Mouse (Mus musculus): ENCODE data around the gene Igf1r. TPM values are rescaled to one million over a fixed set of nuclear protein-coding genes. Genes with fewer than 3 reads are reported as not detected.
A peak's percentile ranks its signal among the peaks of the same experiment; 100 is the strongest.

Igf1r gene
- polyA plus RNA-seq, 1 experiment from 2014 or later, result 4.3 TPM

DNA sequence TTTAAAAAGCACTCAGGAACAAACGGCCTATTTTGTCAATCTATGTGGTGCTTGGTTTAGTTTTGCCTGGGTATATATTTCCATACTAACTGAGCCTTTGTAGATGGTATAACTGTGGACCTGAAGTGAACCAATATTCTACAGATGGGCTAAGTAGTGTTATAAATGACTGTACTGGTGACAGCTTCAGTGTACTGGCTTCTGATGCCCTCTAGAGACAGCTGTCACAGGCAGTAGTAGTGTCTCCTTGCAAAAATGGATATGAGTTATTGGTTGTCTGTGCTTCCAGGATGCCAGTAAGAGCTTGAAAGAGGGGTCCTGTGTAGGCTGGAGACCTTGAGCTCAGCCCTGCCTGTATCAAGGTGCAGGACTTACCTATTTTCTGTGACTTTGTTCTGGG lies 227.0 kb downstream of the Igf1r start:
- ATAC-seq (ENCODE audit: low read depth), result no peak
- Histone ChIP-seq H3K4me1 (replicated peaks) (peaks cover 28% of the 10 kb centered on the region), H3K4me2 (no peak overlapping the region), H3K36me3 (peaks cover 4% of the 10 kb centered on the region), H3K27me3 (no peaks in the 10 kb centered on the region), H3K9ac (no peak overlapping the region), H3K4me3 (replicated peaks) (no peak overlapping the region), H3K27ac (no peak overlapping the region), H3K9me3 (replicated peaks) (no peaks in the 10 kb centered on the region)
- DNase-seq, result no peak
- WGBS (ENCODE audit: insufficient replicate concordance), result 72% methylated on average over 1 of the region's 1 CpGs

DNA sequence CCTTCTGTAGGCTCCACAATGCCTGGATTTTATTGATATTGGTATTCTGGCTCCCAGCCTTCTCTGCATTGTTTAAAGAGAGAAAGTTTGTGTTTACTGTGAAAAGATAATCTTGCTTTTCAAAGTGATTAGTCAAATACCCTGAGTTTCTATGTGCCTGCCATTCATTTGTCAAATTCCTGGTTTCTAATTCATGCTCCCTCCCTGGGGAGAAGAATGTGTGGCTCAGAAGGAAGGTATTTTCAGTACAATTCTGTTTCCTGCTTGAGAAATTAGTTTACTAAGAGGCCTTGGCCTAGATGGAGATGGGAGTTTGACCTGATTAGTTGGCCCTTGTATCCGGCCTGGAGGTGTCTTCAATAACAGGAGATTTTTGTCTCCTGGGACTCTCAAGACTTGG lies 228.5 kb downstream of the Igf1r start:
- Histone ChIP-seq H3K4me3 (replicated peaks) (no peak overlapping the region), H3K9ac (no peak overlapping the region), H3K9me3 (replicated peaks) (no peaks in the 10 kb centered on the region), H3K27me3 (no peaks in the 10 kb centered on the region), H3K27ac (no peak overlapping the region), H3K4me2 (no peak overlapping the region), H3K4me1 (replicated peaks) (peaks cover 26% of the 10 kb centered on the region), H3K36me3 (peaks cover 11% of the 10 kb centered on the region)
- ATAC-seq (ENCODE audit: low read depth) (no peak), DNase-seq (no peak)
- 83% methylated on average over 1 of the region's 1 CpGs for WGBS (ENCODE audit: insufficient replicate concordance)

DNA sequence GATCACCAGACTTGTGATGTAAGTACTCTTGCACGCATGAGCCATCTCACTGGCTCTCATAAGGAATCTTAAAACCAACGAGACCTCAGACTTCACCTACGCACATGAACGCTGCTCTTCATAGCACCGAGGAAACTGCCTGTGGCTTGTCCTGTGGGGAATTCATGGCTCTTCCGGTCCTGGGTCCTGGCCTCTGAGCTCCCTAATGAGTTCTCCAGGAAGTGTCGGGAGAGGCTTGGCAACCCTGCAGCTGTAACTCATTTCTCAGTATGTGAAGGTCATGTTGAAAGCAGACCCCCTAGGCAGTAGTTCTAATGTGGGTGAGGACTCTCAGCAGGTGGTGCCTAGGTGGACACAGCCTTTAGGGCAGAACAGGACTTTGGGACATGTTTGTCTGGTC lies 229.4 kb downstream of the Igf1r start:
- Histone ChIP-seq H3K9me3 (replicated peaks) (no peaks in the 10 kb centered on the region), H3K4me2 (no peak overlapping the region), H3K4me3 (replicated peaks) (no peak overlapping the region), H3K36me3 (peaks cover 11% of the 10 kb centered on the region), H3K9ac (no peak overlapping the region), H3K4me1 (replicated peaks) (peaks cover 26% of the 10 kb centered on the region), H3K27ac (no peak overlapping the region), H3K27me3 (no peaks in the 10 kb centered on the region)
- ATAC-seq (ENCODE audit: low read depth) (no peak), DNase-seq (no peak)
- WGBS (ENCODE audit: insufficient replicate concordance), result 81% methylated on average over 7 of the region's 7 CpGs

DNA sequence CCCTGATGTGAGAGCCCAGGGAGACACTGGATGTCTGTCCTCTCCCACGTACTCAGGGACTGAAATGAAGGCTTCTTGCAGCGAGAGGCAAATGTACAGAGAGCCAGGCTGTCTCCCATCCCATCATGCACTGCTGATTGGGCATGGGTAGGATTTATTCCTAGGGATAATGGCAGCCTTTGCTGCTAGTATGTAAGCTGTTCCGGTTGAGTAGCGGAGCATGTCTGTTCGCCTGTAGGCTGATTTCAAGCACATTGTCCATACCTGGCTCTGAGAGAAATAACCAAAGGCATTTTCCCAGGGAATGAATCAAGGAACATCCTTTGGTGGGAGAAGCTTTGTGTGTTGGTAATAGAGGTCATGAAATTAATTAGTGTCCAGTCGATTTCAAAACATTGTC lies 230.1 kb downstream of the Igf1r start:
- DNase-seq (no peak), ATAC-seq (ENCODE audit: low read depth) (no peak)
- no peak overlapping the region for H3K9ac ChIP-seq
- H3K9me3 ChIP-seq (replicated peaks), result no peaks in the 10 kb centered on the region
- H3K27me3 ChIP-seq, result no peaks in the 10 kb centered on the region
- peaks cover 11% of the 10 kb centered on the region for H3K36me3 ChIP-seq
- H3K4me3 ChIP-seq (replicated peaks), result no peak overlapping the region
- 77% methylated on average over 6 of the region's 6 CpGs for WGBS (ENCODE audit: insufficient replicate concordance)
- no peak overlapping the region for H3K27ac ChIP-seq
- H3K4me1 ChIP-seq (replicated peaks), result peaks cover 26% of the 10 kb centered on the region
- peak overlapping the region; percentile 15; the same call in 1 of the 2 replicates for H3K4me2 ChIP-seq

DNA sequence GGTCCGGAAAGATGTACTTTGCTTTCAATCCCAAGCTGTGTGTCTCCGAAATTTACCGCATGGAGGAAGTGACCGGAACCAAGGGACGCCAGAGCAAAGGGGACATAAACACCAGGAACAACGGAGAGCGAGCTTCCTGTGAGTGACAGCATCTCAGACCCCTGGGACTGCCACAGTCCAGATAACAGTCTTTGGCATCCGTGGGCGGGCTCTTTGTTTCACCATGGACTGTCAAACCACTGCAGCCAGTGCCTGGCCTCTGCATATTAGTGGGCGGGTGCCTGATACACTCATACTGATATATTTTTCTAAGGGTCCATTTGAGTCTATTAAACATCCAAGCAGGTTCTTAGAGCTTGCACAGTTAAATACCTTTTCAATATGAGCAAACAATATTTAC lies 230.8 kb downstream of the Igf1r start:
- Histone ChIP-seq H3K27ac (no peak overlapping the region), H3K4me1 (replicated peaks) (peaks cover 31% of the 10 kb centered on the region), H3K36me3 (peaks cover 11% of the 10 kb centered on the region), H3K27me3 (no peaks in the 10 kb centered on the region), H3K9ac (no peak overlapping the region), H3K4me2 (peak overlapping the region; percentile 15; the same call in 1 of the 2 replicates), H3K9me3 (replicated peaks) (no peaks in the 10 kb centered on the region), H3K4me3 (replicated peaks) (no peak overlapping the region)
- WGBS (ENCODE audit: insufficient replicate concordance), result 14% methylated on average over 10 of the region's 10 CpGs
- DNase-seq (peak; percentile 9), ATAC-seq (ENCODE audit: low read depth) (peak; percentile 63)

DNA sequence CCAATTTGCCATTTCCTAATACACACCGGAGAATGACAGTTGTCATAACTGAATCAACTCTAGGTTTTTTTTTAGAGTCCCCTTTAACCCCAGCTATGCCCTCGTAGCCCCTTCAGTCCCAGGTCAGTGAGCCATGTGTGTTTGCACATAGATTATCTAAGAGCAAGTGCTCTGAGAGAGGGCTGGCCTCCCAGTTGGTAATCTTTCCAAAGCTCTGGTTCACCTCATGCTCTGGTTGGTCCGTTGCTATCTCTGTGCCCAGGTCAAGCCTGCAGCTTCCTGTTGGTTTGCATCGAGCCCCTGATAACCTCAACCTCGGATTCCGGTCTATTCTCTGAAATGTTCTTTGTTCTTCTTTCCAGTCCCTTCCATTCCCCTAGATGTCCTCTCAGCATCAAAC lies 236.6 kb downstream of the Igf1r start:
- H3K36me3 ChIP-seq, result peaks cover 40% of the 10 kb centered on the region
- ATAC-seq (ENCODE audit: low read depth) (peak; percentile 90), DNase-seq (peak; percentile 69)
- peak overlapping the region; percentile 76 for H3K27ac ChIP-seq
- peak overlapping the region; percentile 59 for H3K4me2 ChIP-seq
- H3K9me3 ChIP-seq (replicated peaks), result no peaks in the 10 kb centered on the region
- peak overlapping the region; percentile 27 for H3K4me3 ChIP-seq (replicated peaks)
- WGBS (ENCODE audit: insufficient replicate concordance), result 1% methylated on average over 6 of the region's 6 CpGs
- H3K4me1 ChIP-seq (replicated peaks), result peaks cover 47% of the 10 kb centered on the region
- no peaks in the 10 kb centered on the region for H3K27me3 ChIP-seq
- peak overlapping the region; percentile 31; the same call in 1 of the 2 replicates for H3K9ac ChIP-seq

DNA sequence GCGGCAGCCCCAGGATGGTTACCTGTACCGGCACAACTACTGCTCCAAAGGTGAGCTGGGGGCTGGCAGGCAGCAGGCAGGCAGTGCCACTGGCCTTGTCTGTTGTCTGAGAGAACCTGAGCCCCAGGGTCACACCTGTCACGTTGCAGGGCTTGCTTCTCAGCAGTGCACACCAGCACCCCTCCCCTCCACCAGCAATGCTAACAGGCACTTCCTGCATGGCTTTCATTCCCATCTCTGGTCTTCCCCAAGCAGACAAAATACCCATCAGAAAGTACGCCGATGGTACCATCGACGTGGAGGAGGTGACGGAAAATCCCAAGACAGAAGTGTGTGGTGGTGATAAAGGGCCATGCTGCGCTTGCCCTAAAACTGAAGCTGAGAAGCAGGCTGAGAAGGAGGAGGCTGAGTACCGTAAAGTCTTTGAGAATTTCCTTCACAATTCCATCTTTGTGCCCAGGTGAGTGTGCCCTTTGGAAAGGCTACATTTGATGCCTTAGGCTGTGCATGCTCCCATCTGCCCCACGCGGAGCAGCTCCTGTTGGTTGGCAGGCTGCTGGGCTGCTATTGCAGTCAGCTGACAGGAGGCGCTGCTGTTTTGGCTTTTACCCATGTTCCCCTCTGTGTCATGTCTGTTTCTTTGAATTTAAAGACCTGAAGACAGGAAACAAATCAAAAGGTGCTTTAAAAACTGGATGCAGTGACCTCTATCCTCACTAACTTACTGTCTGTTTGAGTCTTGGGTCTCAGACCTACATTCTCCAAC lies 237.2 kb downstream of the Igf1r start:
- 28% methylated on average over 13 of the region's 13 CpGs for WGBS (ENCODE audit: insufficient replicate concordance)
- H3K4me2 ChIP-seq, result peak overlapping the region; percentile 59
- peak overlapping the region; percentile 27 for H3K4me3 ChIP-seq (replicated peaks)
- peak overlapping the region; percentile 76 for H3K27ac ChIP-seq
- peak overlapping the region; percentile 31; the same call in 1 of the 2 replicates for H3K9ac ChIP-seq
- DNase-seq, result no peak
- no peaks in the 10 kb centered on the region for H3K9me3 ChIP-seq (replicated peaks)
- H3K27me3 ChIP-seq, result no peaks in the 10 kb centered on the region
- no peak for ATAC-seq (ENCODE audit: low read depth)
- H3K4me1 ChIP-seq (replicated peaks), result peaks cover 47% of the 10 kb centered on the region
- peaks cover 40% of the 10 kb centered on the region for H3K36me3 ChIP-seq

DNA sequence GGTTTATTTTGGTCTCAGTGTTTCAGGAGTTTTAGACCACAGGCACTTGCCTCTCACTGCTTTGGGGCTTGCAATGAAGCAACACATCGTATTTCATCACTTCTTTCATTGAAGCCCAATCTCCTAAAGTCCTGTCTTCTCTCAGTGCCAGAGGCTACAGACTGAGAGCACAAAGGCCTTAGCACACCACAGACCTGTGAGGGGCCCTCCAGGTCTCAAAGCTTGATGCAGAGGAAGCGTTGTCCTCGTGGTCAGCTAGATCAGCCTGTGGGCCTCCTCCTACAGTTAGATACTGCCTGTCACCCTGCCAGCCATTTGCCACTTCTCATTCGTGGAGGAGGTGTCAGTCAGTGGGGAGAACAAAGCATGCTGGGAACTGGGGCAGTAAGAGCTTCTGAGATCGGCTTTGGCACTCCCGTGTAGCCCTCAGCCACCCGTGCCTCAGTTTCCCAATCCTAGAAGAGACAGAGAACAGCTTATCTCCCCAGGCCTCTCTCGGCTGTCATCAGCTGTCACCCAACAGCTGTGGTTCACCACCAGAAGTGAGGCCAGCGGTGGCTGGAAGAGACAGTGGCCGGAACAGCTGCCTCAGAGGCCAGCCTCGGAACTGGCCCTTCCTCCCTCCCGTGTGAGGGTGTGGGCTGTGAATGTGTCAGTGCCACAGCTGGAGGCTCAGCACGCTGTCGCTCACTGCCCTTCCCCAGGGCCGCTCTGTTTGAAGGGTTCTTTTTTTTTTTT lies 241.5 kb downstream of the Igf1r start:
- 50% methylated on average over 15 of the region's 15 CpGs for WGBS (ENCODE audit: insufficient replicate concordance)
- H3K27me3 ChIP-seq, result no peaks in the 10 kb centered on the region
- no peak overlapping the region; the same call in 1 of the 2 replicates for H3K27ac ChIP-seq
- no peak overlapping the region for H3K9ac ChIP-seq
- H3K36me3 ChIP-seq, result peaks cover 60% of the 10 kb centered on the region
- no peaks in the 10 kb centered on the region for H3K9me3 ChIP-seq (replicated peaks)
- H3K4me1 ChIP-seq (replicated peaks), result peaks cover 32% of the 10 kb centered on the region
- no peak for DNase-seq
- no peak overlapping the region for H3K4me3 ChIP-seq (replicated peaks)
- 0 out of 2 replicates have a peak, but pooled peaks have one; percentile 33 for ATAC-seq (ENCODE audit: low read depth)
- no peak overlapping the region for H3K4me2 ChIP-seq

DNA sequence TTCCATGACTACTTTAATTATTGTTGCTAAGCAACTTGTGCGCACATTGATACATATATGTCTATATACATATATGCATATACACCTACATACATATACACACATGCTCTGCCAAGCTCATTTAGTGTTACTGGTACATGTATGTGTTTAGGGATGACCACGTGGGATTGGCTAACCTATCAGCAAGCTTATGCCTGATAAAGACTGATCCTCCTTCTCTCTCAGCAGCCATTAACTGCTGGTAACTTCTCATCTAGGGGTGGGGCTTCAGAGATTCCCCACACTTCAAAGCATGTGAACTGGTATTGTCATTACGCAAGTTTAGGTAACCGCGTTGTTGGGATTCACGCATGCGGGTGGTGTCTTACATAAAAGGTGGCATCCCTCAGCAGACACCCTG lies 247.0 kb downstream of the Igf1r start:
- H3K36me3 ChIP-seq, result peaks cover 55% of the 10 kb centered on the region
- DNase-seq (no peak), ATAC-seq (ENCODE audit: low read depth) (no peak)
- H3K27ac ChIP-seq, result no peak overlapping the region
- H3K9me3 ChIP-seq (replicated peaks), result no peaks in the 10 kb centered on the region
- 84% methylated on average over 7 of the region's 7 CpGs for WGBS (ENCODE audit: insufficient replicate concordance)
- peaks cover 14% of the 10 kb centered on the region for H3K4me1 ChIP-seq (replicated peaks)
- H3K4me3 ChIP-seq (replicated peaks), result no peak overlapping the region
- no peak overlapping the region for H3K9ac ChIP-seq
- H3K4me2 ChIP-seq, result no peak overlapping the region
- no peaks in the 10 kb centered on the region for H3K27me3 ChIP-seq

DNA sequence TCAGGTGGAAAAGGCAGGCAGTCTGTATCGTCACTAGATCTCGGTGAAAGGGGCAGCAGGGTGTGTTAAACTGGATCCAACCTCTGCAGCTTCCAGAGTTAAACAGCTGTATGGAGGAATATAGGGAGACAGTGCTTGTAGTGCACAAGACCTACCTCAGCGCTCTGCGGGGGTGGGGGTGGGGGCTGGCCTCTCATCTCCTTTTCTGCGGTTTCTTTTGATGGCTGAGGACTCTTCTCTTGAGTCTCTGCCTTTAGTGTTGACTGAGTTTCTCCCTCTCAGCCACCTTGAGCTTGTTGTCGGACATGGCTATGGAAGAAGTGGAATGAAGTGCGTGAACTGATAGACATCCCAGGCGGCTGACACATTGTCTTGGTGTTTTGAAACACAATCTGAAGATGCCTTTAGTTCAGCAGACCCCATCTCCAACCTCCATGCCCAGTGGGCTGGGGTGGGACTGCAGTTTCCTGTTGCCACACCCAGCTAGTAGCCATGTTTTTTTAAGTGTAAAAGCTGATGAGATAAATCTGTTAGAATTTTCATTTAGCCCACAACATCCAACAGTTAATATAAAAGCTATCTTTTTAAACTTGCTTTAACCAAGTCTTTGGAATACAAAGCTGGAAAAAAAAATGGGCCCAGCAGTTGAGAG lies 253.3 kb downstream of the Igf1r start:
- Histone ChIP-seq H3K9me3 (replicated peaks) (no peaks in the 10 kb centered on the region), H3K4me2 (no peak overlapping the region), H3K4me3 (replicated peaks) (no peak overlapping the region), H3K27ac (no peak overlapping the region), H3K4me1 (replicated peaks) (0 out of 2 replicates have a peak, but pooled peaks cover under 1% of the 10 kb centered on the region), H3K27me3 (no peaks in the 10 kb centered on the region), H3K9ac (no peak overlapping the region), H3K36me3 (peaks cover 65% of the 10 kb centered on the region)
- ATAC-seq (ENCODE audit: low read depth) (no peak), DNase-seq (no peak)
- 76% methylated on average over 8 of the region's 8 CpGs for WGBS (ENCODE audit: insufficient replicate concordance)

DNA sequence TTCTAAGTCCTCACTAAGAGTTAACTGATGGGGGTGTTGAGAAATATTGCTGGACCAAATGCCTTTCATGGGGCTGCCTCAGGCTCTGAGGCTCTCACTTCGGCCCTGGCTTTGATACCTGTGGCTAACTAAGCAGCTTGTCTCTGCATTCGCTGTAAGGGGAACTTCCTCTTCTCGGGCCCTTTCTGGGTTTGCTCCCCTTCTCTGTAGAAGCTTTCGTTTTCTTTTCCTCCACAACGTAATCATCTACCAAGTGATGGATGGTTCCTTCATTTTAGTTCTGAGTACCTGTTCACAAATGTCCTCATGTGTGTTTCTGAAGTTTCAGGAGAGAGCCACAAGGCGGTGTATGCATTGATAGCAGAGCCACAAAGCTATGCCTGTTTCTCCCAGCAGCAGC lies 256.4 kb downstream of the Igf1r start:
- 68% methylated on average over 6 of the region's 6 CpGs for WGBS (ENCODE audit: insufficient replicate concordance)
- no peak for ATAC-seq (ENCODE audit: low read depth)
- H3K36me3 ChIP-seq, result peaks cover 63% of the 10 kb centered on the region

More for the DNA sequence above, 256.4 kb downstream of the Igf1r start:
- Histone ChIP-seq H3K27ac (no peak overlapping the region), H3K4me3 (replicated peaks) (no peak overlapping the region), H3K27me3 (no peaks in the 10 kb centered on the region), H3K4me1 (replicated peaks) (no peaks in the 10 kb centered on the region), H3K9me3 (replicated peaks) (no peaks in the 10 kb centered on the region), H3K4me2 (no peak overlapping the region), H3K9ac (no peak overlapping the region)
- no peak for DNase-seq
